Mouse (Mus musculus): ENCODE data around the gene Phlpp1.

DNA sequence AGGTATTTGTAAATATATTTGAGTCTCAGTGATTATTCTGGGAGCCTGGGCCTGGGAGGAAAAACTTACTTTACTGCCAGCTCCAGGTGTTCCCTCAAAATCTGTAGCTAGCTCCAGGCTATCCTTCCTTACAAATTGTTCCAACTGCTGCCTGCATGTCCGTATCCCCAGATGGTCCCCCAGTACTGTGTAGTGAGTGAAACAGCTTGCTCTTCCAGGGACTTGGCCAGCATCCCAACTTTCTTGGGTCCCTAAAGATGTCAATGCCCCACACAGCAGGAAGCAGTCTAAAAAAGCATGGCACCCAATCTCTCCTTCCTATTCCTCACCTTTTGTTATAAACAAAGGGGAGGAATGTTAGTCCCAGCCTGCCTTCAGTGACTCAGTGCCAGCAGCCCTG is 235.3 kb downstream of the Phlpp1 start:
- TF ChIP-seq GATA1 (IDR thresholded peaks at IDR 0.05; ENCODE audit: borderline replicate concordance, low read length) (no peak), FLI1 (IDR thresholded peaks at IDR 0.05; ENCODE audit: low read length) (no peak)
